Mouse (Mus musculus): ENCODE results near the gene Pltp. TPM values are rescaled to one million over a fixed set of nuclear protein-coding genes. Genes with fewer than 3 reads are reported as not detected.

Gene Pltp
- polyA plus RNA-seq, 1 experiment from 2014 or later: 33.4 TPM

DNA sequence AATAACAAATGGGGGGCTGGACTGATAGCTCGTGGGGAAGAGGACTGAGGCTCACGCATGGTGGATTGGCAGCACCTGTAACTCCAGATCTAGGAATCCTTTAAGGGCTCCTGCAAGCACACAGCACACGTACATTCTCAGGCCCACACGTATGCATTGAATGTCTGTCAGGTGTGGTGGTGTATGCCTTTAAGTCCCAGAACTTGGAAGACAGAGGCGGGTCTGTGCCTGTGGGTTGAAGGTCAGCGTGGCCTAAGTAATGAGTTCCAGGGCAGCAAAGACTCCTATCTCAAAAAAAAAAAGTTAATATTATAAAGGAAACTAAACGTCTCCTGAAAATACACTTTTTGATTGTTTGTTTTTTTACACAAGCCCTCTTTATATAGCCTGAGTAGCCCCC is 50.9 kb downstream of the Pltp start:
- no peak overlapping the region for H3K9ac ChIP-seq (replicated peaks)
- H3K27ac ChIP-seq (ENCODE audit: low read depth): no peak overlapping the region
- 68% methylated on average over 7 of the region's 7 CpGs for WGBS (ENCODE audit: insufficient replicate concordance)
- no peak overlapping the region for H3K4me2 ChIP-seq (ENCODE audit: low read depth, low read length)
- H3K36me3 ChIP-seq (replicated peaks; ENCODE audit: insufficient read depth, low read length): peaks cover 8% of the 10 kb centered on the region; the same call in 1 of the 2 replicates
- H3K4me1 ChIP-seq (ENCODE audit: insufficient read depth): peaks cover 29% of the 10 kb centered on the region
- DNase-seq (no peak), ATAC-seq (no peak)
- H3K4me3 ChIP-seq (ENCODE audit: low read depth, low read length): no peak overlapping the region
- no peaks in the 10 kb centered on the region for H3K27me3 ChIP-seq (ENCODE audit: insufficient read depth, low read length)
- H3K9me3 ChIP-seq (ENCODE audit: low read length): no peaks in the 10 kb centered on the region
- TF ChIP-seq CTCF (IDR thresholded peaks at IDR 0.05; ENCODE audit: low read depth): no peak
- TF ChIP-seq EP300 (IDR thresholded peaks at IDR 0.05; ENCODE audit: low read depth): no peak

DNA sequence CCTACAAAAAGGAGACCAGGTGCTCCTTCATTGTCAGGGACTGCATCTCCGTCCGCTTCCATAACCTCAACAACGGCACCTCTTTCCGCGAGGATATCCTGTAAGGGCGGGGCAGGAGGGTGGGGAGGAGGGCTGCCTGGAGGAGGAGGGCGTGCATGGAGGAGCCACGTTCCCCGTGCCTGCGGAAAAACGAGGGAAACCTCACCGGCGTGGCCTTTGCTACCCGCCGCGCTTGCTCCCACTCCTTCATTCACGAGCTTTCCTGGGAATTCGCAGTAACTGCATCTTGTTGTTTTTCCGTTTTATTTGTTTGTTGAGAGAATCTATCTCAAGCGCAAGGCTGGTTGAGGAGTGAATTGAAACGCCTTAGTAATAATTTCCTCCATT is 52.2 kb downstream of the Pltp start:
- Histone ChIP-seq H3K36me3 (replicated peaks; ENCODE audit: insufficient read depth, low read length) (peaks cover 14% of the 10 kb centered on the region; the same call in 1 of the 2 replicates), H3K4me1 (ENCODE audit: insufficient read depth) (peaks cover 29% of the 10 kb centered on the region), H3K27me3 (ENCODE audit: insufficient read depth, low read length) (no peaks in the 10 kb centered on the region), H3K9me3 (ENCODE audit: low read length) (no peaks in the 10 kb centered on the region), H3K4me2 (ENCODE audit: low read depth, low read length) (peak overlapping the region; percentile 83), H3K9ac (replicated peaks) (peak overlapping the region; percentile 62), H3K27ac (ENCODE audit: low read depth) (peak overlapping the region; percentile 93), H3K4me3 (ENCODE audit: low read depth, low read length) (peak overlapping the region; percentile 85)
- ATAC-seq (peak; percentile 70), DNase-seq (no peak)
- TF ChIP-seq EP300 (IDR thresholded peaks at IDR 0.05; ENCODE audit: low read depth) (no peak), CTCF (IDR thresholded peaks at IDR 0.05; ENCODE audit: low read depth) (no peak)
- 1% methylated on average over 21 of the region's 21 CpGs for WGBS (ENCODE audit: insufficient replicate concordance)

DNA sequence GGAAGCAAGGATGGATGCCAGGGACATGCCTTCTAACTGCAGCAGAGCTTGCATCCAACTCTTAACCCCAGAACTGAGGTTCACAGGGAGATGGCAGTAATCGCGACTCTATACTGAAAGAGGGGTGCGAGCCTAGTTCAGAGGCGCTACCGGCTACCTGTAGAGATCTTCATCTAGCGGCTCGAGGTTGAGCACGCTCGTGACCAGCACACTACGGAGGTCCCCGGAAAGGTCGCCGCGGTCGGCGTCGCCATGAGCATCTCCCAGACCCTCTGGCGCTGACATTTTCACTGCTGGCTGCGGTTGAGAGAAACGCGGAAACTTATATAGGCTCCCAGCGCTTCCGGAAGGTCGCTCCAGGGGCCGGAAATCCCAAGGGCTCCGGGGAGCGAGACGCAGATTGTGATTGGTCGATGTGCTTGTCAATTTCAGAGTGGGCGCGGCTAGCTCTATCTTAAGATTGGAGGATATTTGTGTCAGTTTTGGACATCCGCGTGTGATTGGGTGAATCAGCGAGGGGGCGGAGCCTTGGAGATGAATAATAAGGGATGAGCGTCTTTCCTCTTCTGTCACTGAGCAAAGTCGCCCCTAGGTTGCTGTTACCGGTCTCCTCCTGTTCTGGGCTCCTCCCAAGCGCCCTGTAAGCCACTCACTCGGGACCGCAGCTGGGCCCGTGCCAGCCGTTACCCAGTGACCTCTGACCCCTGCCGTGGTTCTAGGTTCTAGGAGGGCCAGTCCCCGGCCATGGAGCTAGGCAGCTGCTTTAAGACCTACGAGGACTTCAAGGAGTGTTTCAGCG is 52.8 kb downstream of the Pltp start, which contains the start of the genes Acot8 and Zswim3:
Gene Acot8 (minus strand): TSS at position 350 of the 799 bp plus-strand sequence.
Gene Zswim3 (plus strand): TSS at position 566 of the 799 bp plus-strand sequence.
- peak within 1 kb of the TSS; percentile 82 for H3K9ac ChIP-seq (replicated peaks)
- H3K27me3 ChIP-seq (ENCODE audit: insufficient read depth, low read length): no peaks in the 10 kb centered on the region
- H3K9me3 ChIP-seq (ENCODE audit: low read length): no peaks in the 10 kb centered on the region
- TF ChIP-seq CTCF (IDR thresholded peaks at IDR 0.05; ENCODE audit: low read depth) (no peak), EP300 (IDR thresholded peaks at IDR 0.05; ENCODE audit: low read depth) (peak; percentile 86)
- WGBS (ENCODE audit: insufficient replicate concordance): under 1% methylated on average over 47 of the region's 47 CpGs
- ATAC-seq (peak; percentile 96), DNase-seq (peak; percentile 98)
- H3K4me3 ChIP-seq (ENCODE audit: low read depth, low read length): peak within 1 kb of the TSS; percentile 85
- H3K36me3 ChIP-seq (replicated peaks; ENCODE audit: insufficient read depth, low read length): peaks cover 18% of the 10 kb centered on the region
- H3K4me1 ChIP-seq (ENCODE audit: insufficient read depth): peaks cover 29% of the 10 kb centered on the region
- H3K4me2 ChIP-seq (ENCODE audit: low read depth, low read length): peak within 1 kb of the TSS; percentile 83
- peak within 1 kb of the TSS; percentile 93 for H3K27ac ChIP-seq (ENCODE audit: low read depth)

DNA sequence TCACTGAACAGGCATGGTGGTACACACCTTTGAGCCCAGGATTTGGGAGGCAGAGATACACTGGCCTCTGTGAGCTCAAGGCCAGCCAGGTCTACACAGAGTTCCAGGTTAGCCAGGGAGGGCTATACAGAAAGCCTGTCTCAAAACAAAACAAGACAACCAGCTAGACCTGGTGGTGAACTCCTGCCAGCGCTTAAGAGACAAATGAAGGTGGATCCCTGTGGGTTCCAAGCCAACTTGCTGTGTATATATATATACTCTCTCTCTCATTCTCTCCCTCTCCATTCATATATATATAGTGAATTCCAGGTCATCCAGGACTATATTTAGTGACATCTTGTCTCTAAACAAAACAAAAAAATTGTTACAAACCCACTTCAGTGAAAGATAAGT is 53.6 kb downstream of the Pltp start:
- H3K36me3 ChIP-seq (replicated peaks; ENCODE audit: insufficient read depth, low read length): peaks cover 21% of the 10 kb centered on the region
- H3K4me1 ChIP-seq (ENCODE audit: insufficient read depth): peaks cover 29% of the 10 kb centered on the region
- H3K27ac ChIP-seq (ENCODE audit: low read depth): peak overlapping the region; percentile 93
- H3K27me3 ChIP-seq (ENCODE audit: insufficient read depth, low read length): no peaks in the 10 kb centered on the region
- DNase-seq (no peak), ATAC-seq (no peak)
- H3K4me2 ChIP-seq (ENCODE audit: low read depth, low read length): peak overlapping the region; percentile 77
- 59% methylated on average over 1 of the region's 1 CpGs for WGBS (ENCODE audit: insufficient replicate concordance)
- no peak for TF ChIP-seq CTCF (IDR thresholded peaks at IDR 0.05; ENCODE audit: low read depth)
- TF ChIP-seq EP300 (IDR thresholded peaks at IDR 0.05; ENCODE audit: low read depth): no peak
- peak overlapping the region; percentile 85 for H3K4me3 ChIP-seq (ENCODE audit: low read depth, low read length)
- no peaks in the 10 kb centered on the region for H3K9me3 ChIP-seq (ENCODE audit: low read length)
- H3K9ac ChIP-seq (replicated peaks): peak overlapping the region; percentile 82

DNA sequence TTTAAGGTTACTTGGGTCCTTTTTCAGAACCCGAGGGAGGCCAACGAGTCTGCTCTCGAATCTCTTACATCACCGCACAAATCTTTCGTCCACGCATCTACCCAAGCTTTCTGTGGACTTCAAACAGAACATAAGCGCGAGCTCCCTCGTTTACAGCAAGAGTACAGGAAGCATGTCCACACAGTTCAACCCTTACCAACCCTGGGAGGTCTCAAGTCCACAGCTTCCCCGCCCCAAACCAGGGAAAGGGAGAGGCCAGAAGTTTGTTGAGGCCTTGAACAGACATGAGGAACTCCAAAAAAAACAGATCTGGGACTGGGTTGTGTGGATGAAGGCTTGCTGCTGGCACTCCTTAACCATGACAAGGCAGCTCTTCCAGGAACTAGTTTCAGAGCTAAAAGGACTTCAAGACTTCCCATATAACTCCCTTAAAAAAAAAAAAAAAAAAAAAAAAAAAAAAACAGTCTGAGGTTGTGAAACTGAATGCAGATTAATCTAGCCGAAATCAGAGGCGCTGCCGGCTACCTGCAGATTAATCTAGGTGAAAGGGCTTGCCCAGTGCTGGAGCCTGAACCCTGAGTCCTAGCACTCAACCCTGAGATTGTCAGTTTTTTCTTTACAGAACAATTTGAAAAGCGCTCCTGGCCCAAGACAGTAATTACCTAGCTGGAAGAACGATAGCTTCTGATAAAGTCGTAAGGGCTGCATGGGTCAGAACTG is 54.1 kb downstream of the Pltp start:
- 73% methylated on average over 16 of the region's 16 CpGs for WGBS (ENCODE audit: insufficient replicate concordance)
- peak overlapping the region; percentile 93 for H3K27ac ChIP-seq (ENCODE audit: low read depth)
- peaks cover 29% of the 10 kb centered on the region for H3K4me1 ChIP-seq (ENCODE audit: insufficient read depth)
- H3K4me3 ChIP-seq (ENCODE audit: low read depth, low read length): peak overlapping the region; percentile 85
- no peak for TF ChIP-seq EP300 (IDR thresholded peaks at IDR 0.05; ENCODE audit: low read depth)
- TF ChIP-seq CTCF (IDR thresholded peaks at IDR 0.05; ENCODE audit: low read depth): no peak
- ATAC-seq: no peak
- H3K27me3 ChIP-seq (ENCODE audit: insufficient read depth, low read length): no peaks in the 10 kb centered on the region
- no peaks in the 10 kb centered on the region for H3K9me3 ChIP-seq (ENCODE audit: low read length)
- H3K4me2 ChIP-seq (ENCODE audit: low read depth, low read length): peak overlapping the region; percentile 77
- peak overlapping the region; percentile 82 for H3K9ac ChIP-seq (replicated peaks)
- H3K36me3 ChIP-seq (replicated peaks; ENCODE audit: insufficient read depth, low read length): peaks cover 21% of the 10 kb centered on the region
- no peak for DNase-seq
